Mouse (Mus musculus) bone marrow, adult 2 months (tissue): ENCODE results near the gene Ceacam15. TPM values are rescaled to one million over a fixed set of nuclear protein-coding genes. Genes with fewer than 3 reads are reported as not detected.
"Not testable (repeated sequence)": the region's sequence is repeated elsewhere in the genome, so short reads cannot be mapped to it uniquely, and the experiment has no call there.

ENCODE experiments used
- H3K27ac ChIP-seq: fragments of 200-500 bp; 2 replicates; pipeline ENCODE4 v1.5.1; 2012; ENCODE audit warnings: low read depth, mild to moderate bottlenecking, control low read depth, inconsistent platforms, low read length; ENCODE audit not compliant: control insufficient read depth, poor library complexity, insufficient read depth
- H3K4me1 ChIP-seq: fragments of 200-500 bp; 2 replicates; pipeline ENCODE4 v1.6.1; 2011; ENCODE audit warnings: low read length; ENCODE audit not compliant: control insufficient read depth, insufficient read depth
- H3K4me3 ChIP-seq: fragments of 200-500 bp; replicated peaks from 2 replicates; pipeline ENCODE3; 2011; ENCODE audit warnings: mild to moderate bottlenecking, low read depth, low read length, control low read depth; ENCODE audit not compliant: control insufficient read depth
- CTCF ChIP-seq: fragments of 200-500 bp; IDR thresholded peaks from 2 replicates; pipeline ENCODE4 v1.5.1; 2011; ENCODE audit warnings: low read length, control low read depth; ENCODE audit not compliant: control insufficient read depth, insufficient read depth
- POLR2A ChIP-seq: fragments of 200-500 bp; IDR thresholded peaks from 2 replicates; pipeline ENCODE4 v1.6.1; 2011; ENCODE audit warnings: low read depth, mild to moderate bottlenecking, control low read depth, low read length, borderline replicate concordance; ENCODE audit not compliant: control insufficient read depth
- WGBS: fragments of 180-500 bp; shearing (Covaris S2); methylation state at CpG from one replicate; pipeline ENCODE4 v1.1.7; 2018; 5-methylcytosine and 5-hydroxymethylcytosine counted together
- polyA plus RNA-seq: library from polyadenylated mRNA; stranded (reverse); fragments of >200 nt; gene quantifications from 2 replicates; pipeline ENCODE4 v1.2.4, GENCODE M21; 2011; ENCODE audit warnings: low replicate concordance; ENCODE audit not compliant: missing spikeins, insufficient read depth, insufficient read length

Ceacam15 gene
- polyA plus RNA-seq, 1 experiment, result not detected

DNA sequence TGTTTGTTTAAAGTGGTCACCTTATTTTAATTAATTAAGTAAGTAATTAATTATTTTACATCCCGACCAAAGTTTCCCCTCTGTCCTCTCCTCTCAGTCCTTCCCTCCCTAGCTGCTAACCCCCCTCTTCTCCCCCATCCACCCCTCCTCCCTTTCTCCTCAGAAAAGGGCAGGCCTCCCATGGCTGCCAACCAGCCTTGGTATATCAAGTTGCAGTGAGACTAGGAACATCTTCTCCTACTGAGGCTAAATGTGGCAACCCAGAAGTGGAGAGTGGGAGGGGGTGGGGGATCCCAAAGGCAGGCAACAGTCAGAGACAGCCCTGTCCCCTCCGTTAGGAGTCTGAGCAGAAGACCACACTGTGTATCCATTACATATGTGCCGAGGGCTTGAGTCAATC, 40.4 kb downstream of the Ceacam15 start:
- 70% methylated on average over 3 of the region's 3 CpGs for WGBS
- Histone ChIP-seq H3K4me1 (no peaks in the 10 kb centered on the region), H3K27ac (no peak overlapping the region), H3K4me3 (no peak overlapping the region)
- TF ChIP-seq CTCF, result no peak
- TF ChIP-seq POLR2A, result no peak

DNA sequence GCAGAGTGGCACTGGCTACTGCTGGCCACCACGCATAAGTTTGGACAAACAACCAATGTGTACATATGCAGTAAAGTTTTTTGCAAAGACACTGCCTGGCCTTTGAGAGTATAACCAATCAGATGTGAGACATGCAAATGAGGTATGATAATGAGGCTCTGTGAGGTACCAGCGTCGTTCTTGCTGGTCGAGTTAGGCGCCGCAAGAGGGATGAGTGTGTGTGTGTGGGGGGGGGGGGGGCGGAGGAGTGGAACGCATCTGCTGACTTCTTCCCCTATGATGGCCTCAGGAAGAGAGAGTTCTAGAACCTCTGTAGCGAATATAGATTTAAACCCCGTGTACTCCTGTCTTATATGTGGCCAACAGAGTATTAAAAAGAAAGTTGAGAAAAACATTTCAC, 41.6 kb downstream of the Ceacam15 start:
- WGBS, result 3% methylated on average over 10 of the region's 10 CpGs
- not testable (repeated sequence) for H3K27ac ChIP-seq, H3K4me3 ChIP-seq, H3K4me1 ChIP-seq

DNA sequence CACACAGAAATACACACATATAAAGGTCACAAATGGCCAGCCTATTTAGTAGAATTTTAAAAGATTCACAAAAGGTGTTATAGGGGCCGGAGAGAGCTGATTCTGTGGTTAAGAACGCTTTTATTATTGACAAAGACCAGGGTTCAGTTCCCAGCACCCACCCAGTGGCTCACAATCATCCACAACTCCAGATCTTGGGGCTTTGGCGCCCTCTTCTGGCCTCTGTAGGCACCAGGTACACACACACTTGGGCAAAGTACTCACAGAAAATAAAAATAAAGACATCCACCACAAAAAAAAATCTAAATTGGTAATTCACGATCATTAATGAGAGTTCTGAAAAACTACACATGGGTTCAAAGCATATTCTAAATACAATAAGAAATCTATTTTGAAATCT, 43.6 kb downstream of the Ceacam15 start:
- Histone ChIP-seq H3K4me3 (no peak overlapping the region), H3K4me1 (no peaks in the 10 kb centered on the region), H3K27ac (no peak overlapping the region)
- 75% methylated on average over 4 of the region's 4 CpGs for WGBS
- peak; percentile 19; the same call in 1 of the 2 replicates for TF ChIP-seq CTCF
- no peak for TF ChIP-seq POLR2A

DNA sequence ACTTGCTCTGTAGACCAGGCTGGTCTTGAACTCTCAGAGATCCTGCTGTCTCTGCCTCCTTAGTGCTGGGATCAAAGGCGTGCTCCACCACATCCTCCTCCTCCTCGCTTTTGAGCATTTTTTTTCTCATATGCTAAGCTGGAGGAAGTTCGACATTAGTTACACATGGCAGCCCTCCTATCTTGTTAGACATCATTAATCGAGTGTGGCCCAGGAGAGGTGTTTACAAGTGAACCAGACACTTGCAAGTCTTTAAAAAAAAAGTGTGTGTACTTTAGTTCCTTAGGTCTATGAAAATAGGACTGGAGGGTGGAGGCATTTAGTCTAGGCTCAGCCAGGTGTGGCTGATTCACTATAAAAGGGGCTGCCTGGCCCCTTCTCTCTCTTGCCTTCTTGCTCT, 44.5 kb downstream of the Ceacam15 start:
- TF ChIP-seq POLR2A (no peak), CTCF (no peak)
- Histone ChIP-seq H3K4me3 (no peak overlapping the region), H3K4me1 (no peaks in the 10 kb centered on the region), H3K27ac (no peak overlapping the region)
- WGBS, result 46% methylated on average over 4 of the region's 4 CpGs

DNA sequence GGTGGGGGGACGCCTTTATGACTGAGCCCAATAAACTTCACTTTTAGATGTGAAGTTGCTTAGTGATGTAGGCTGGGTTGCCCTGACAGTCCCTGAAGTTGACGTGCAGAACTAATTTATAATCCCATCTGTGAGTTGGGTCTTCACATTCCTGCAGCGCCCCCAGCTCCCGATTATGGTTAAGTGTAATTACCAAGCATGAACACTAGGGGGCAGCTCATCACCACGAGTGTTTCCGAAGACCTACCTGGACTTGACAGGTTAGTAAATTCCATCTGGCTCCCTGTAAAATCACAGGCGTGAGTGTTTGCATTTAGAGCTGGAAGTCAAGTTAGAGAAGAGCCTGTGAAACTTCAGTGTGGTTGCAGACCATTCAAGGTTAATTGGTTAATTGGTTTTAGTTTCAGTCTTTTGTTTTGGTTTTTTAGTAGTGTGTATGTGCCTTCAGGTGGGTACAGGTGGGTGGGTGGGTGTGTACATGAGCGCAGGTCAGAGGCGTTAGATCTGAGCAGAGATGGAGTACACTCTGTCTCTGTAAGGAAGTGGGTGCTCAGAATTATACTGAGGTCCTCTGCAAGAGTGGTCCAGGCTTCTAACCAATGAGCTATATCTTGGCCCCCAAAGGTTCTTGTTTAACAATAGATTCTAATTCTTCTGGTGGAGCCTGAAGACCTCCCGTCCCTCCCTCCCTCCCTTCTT, 45.8 kb downstream of the Ceacam15 start:
- no peaks in the 10 kb centered on the region for H3K4me1 ChIP-seq
- peak; percentile 54; the same call in 1 of the 2 replicates for TF ChIP-seq CTCF
- TF ChIP-seq POLR2A, result no peak
- H3K27ac ChIP-seq, result no peak overlapping the region
- no peak overlapping the region for H3K4me3 ChIP-seq
- WGBS, result 17% methylated on average over 10 of the region's 10 CpGs

DNA sequence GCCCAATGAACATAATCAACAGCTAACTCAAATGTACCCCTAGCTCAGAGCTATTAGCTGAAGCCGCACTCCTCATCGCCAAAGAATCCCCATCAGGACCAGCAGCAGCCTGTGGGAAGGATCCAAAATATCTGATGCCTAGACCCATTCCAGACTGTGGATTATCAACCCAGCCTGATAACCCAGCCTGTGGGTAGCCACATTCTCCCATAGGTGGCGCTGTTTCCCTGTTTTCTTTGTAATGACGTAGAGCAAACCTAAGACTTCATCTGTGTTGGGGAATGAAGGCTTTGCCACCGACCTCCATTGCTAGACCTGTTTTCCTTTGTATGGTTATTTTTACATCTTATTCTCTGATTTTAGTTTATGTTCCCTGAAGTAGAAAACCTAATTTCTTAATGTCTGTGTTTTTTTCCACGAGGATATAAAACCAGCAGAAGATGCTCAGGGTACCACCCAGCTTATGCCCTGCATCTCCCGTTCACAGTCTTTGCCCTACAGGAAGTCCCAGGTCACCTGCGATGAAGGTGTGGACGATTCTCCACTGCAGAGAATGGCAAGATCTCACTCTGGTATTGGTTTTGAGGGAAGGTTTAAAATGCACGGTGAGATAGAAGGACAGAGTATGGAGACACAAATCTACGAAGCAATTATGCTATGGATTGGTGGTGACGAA, 47.3 kb downstream of the Ceacam15 start:
- Histone ChIP-seq H3K27ac (no peak overlapping the region), H3K4me3 (no peak overlapping the region), H3K4me1 (no peaks in the 10 kb centered on the region)
- TF ChIP-seq POLR2A (no peak), CTCF (peak; percentile 74)
- WGBS, result 31% methylated on average over 12 of the region's 12 CpGs

DNA sequence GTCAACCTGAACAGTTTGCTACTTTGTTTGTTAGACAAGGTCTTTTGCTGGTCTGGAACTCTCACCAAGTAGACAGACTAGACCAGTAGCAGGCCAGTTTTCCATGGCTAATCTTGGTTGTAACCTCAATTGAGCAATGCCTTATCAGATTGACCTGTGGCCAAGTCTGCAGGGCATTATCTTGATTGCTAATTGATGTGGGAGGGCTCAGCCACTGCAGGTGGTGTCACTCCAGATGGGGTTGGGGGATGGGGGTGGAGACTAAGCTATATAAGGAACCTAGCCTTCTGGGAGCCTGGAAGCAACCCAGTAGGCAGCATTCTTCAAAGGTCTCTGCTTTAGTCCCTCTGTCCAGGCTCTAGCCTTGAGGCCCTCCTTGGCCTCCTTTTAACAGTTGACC, 51.8 kb downstream of the Ceacam15 start:
- H3K27ac ChIP-seq, result no peak overlapping the region
- H3K4me3 ChIP-seq, result no peak overlapping the region
- no peak for TF ChIP-seq CTCF
- TF ChIP-seq POLR2A, result no peak
- no peaks in the 10 kb centered on the region for H3K4me1 ChIP-seq

DNA sequence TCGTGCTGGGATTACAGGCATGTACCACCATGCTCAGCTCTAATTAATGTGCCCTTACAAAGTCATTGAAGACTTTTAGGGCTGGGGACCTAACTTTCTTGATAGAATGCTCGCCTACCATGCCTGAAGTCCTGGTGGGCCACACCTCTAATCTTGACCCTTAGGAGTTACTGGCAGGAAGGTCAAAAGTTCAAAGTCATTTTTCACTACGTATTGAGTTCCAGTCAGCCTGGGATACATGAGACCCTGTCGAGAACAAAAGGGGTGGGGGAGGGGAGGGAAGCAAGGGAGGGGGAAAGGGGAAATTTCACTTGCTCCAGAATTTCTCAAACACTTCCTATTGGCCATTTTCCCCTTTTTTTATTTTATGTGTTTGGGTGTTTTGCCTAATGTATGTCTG, 52.4 kb downstream of the Ceacam15 start:
- TF ChIP-seq POLR2A, result no peak
- no peak for TF ChIP-seq CTCF
- Histone ChIP-seq H3K27ac (no peak overlapping the region), H3K4me3 (no peak overlapping the region), H3K4me1 (no peaks in the 10 kb centered on the region)
- WGBS, result 43% methylated on average over 4 of the region's 4 CpGs

Other genes with a start within 250 kb of the Ceacam15 start
- gene Tmem160, start 222.9 kb downstream of the Ceacam15 start, polyA plus RNA-seq, result 21.7 and 45.2 TPM in 2 replicates
- not detected in 2 replicates for gene Npas1, start 198.0 kb downstream of the Ceacam15 start, polyA plus RNA-seq
- 2.6 and 3.0 TPM in 2 replicates for gene Arhgap35, start 60.7 kb downstream of the Ceacam15 start, polyA plus RNA-seq
- gene Ceacam9, start 46.2 kb upstream of the Ceacam15 start, polyA plus RNA-seq, result not detected in 2 replicates
- gene Ap2s1, start 62.7 kb upstream of the Ceacam15 start, polyA plus RNA-seq, result 173 and 200 TPM in 2 replicates
- gene Slc1a5, start 105.6 kb upstream of the Ceacam15 start, polyA plus RNA-seq, result 186 and 343 TPM in 2 replicates
- 41.2 and 92.7 TPM in 2 replicates for gene Strn4, start 140.2 kb upstream of the Ceacam15 start, polyA plus RNA-seq
- 4.7 and 7.2 TPM in 2 replicates for gene Fkrp, start 141.0 kb upstream of the Ceacam15 start, polyA plus RNA-seq
- 22.7 and 34.2 TPM in 2 replicates for gene Prkd2, start 167.2 kb upstream of the Ceacam15 start, polyA plus RNA-seq
- 0.54 and 1.7 TPM in 2 replicates for gene Dact3, start 199.6 kb upstream of the Ceacam15 start, polyA plus RNA-seq
- gene Gng8, start 216.1 kb upstream of the Ceacam15 start, polyA plus RNA-seq, result not detected in 2 replicates
- 8.3 and 13.0 TPM in 2 replicates for gene Ptgir, start 230.8 kb upstream of the Ceacam15 start, polyA plus RNA-seq
- gene Calm3, start 248.4 kb upstream of the Ceacam15 start, polyA plus RNA-seq, result 307 and 376 TPM in 2 replicates